Mouse (Mus musculus) thymus, adult 18-20 months (tissue): ENCODE data around the gene Tmem268.

ENCODE experiments used
- DNase-seq, 2 experiments: peaks; one replicate each; pipeline ENCODE4 v3.0.0; 2022; ENCODE audit warnings: mixed read lengths in 2 of 2

The Tmem268 gene

DNA sequence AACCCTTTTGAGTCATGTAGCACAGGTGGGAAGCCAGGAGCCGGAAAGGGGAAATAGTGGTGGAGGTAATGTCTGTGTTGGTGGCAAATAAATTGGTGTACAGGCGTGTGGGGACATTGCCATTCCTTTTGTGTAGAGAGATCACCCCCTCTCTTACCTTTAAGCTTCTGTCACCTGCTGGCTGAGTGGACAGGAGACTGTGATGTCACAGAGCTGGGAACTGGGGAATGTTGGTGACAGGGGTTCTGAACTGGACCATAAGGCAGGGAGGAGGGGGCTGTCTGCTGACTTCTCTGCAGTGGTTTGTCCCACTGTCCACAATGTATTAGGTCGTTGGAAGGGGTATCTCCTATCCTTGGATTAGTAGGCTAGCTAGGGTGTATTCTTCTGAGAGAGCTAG, 46.4 kb downstream of the Tmem268 start, which contains the start of gene Gm11213:
Gene Gm11213, minus strand, starts transcription at position 317 of the 400 bp plus-strand sequence.
- DNase-seq, result no peak

DNA sequence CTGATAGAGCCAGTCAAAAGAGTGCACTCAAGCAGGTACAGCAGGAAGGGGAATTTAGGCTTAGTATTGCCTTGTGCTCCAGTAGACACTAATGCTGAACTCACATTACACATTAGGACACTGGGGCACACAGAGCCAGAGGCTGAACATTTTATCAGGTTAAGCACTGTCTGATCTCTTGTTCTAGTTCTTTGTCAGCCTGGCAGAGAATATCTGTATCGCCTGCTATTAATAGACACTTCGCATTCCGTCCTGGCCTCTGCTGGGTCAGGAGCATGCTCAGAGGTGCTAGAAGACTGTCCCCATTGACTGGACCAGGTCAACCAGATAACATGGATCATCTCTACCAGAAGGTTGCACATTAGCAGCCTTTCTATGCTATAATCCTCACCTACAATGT, 47.0 kb downstream of the Tmem268 start:
- DNase-seq, result no peak

DNA sequence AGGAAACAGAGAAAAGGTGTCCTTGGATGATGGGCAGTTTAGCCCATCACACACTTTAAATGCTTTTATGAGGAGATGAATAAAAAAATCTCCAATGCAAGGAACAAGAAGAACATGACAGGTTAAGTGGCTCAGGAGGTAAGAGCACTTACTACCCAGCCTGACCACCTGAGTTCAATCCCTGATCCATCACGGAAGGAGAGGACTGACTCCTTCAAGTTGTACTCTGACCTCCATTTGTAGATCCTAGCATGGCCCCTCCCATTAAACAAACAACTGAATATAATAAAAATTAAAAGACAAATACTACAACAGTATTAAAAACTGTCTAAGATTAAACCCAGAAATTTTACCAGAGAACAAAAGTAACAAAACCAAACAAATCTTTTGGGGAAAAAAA, 47.4 kb downstream of the Tmem268 start:
- DNase-seq, result no peak

DNA sequence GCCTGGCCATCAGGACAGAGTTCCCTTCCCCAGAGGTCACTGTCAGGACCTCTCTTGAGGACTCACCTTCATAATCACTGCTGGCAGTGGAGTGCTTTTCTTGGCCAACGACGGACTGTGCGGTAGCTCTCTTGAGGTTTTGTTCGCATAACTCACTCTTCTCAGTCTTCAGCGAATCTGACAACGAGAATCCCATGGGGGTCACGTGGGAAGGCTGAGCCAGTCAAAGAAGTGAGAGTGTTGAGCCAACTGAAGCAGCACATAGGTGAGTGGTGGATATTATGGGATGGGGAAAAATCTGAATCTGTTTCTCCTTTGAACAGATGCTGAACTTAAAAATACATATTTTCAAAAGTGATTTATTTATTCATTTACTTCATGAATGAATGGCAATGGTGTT, 49.8 kb downstream of the Tmem268 start:
- DNase-seq, result no peak

DNA sequence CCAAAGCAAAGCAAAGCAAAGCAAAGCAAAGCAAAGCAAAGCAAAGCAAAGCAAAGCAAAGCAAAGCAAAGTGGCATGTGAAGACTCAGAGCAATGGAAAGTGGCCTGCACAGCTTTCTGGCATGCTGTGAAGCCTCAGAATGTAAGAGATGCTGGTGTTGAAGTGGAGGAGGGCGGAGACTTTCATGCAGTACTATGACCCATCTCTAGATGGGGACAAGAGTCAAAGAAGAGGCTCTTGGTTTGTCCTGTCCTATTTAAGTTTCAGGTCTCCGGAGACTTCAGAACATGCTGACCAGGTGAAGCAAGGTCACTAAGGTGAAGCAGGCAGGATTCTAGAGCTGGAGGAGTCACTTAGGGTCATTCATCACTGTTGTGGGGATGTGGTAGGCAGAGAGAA, 63.3 kb downstream of the Tmem268 start:
- no peak for DNase-seq

DNA sequence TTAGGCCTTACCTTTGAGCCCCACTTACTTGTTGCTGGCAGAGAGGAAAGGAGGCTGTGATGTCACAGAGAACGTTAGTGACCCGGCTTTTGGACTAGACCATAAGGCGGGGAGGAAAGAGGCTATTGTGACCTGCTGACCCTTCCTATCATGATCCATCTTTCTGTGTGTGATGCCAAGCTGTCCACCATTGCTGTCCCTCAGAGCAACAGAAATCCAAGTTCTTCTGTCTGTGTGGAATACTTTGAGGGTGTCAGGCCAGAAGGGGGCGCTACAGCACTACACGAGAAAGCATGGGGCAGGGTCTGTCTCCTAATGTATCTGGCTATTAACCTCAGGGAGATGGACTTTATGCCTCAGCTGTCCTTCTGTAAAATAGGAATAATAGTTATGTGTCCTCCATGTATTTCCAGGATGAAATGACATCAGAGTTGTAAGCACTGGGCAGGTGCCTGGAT, 63.8 kb downstream of the Tmem268 start, which contains the start of gene Tex48:
Gene Tex48, minus strand, starts transcription at position 51 of the 458 bp plus-strand sequence.
- DNase-seq, result no peak

DNA sequence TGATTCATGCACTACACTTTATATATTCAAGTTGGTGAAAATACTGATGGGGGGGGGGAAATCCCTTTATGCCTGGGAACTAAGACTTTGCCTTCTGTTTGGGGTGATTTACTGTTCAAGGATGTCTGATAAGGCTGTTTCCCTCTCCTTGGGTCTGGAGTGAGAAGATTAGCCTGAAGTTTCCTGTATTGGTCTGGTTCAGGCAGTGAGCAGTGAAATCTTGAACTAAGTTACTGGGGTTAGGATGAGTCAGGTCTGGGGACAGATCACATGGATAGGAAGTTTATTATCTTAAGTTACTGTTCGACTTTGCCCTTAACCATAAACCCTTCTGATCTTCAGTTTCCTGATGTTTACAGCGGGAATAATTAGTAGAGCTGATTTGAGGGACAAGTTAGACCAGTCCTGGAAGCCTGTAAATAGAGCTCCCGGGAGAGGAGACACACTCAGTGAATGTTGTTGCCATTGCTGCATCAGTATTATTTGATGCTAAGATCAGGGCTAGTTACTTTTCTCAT, 67.0 kb downstream of the Tmem268 start:
- no peak for DNase-seq

DNA sequence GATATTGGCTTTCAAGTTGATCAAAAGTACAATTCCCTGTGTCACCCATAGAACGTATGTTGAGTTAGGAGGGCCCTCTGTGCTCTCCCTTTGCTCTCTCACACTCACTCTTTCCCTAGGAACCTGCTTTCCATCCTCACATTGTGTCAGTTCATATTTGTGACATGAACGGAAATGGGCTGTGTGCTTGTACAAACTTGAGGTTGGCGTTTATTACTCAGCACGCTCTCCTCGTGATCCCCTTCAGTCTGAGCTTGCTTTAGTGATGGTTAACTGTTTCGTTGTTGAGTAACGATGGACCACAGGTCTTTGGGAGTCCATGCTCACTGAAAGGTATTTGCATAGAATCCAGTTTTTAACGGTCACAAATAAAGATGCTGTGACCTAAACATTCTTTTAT, 68.5 kb downstream of the Tmem268 start:
- no peak for DNase-seq

DNA sequence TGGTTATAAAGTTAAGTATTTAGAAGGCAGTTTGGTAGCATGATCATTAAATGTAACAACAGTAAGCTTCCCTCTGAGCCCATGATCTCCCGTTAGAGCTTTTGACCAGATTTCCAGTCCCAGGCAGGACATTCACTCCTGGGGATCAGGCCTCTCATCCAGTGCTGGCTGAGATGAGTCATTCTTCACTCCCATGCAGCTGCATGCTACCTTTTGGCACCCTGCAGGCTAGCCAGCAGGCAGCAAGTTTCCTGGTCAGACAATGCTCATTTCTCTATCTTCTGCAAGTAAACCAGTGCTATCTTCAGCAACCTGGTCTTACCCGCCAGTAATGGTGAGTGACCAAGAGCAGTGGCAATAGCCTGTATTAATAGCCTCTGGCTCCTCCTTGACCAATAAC, 74.6 kb downstream of the Tmem268 start:
- no peak for DNase-seq
